Mouse (Mus musculus) cerebellum, adult 11-12 months (tissue): ENCODE data around the gene Tekt5.

Experiments
- DNase-seq: peaks from one replicate; pipeline ENCODE4 v3.0.0; 2022

Gene Tekt5

GRCm38 (mm10) chr16:10335953-10336352, 59.3 kb downstream of the Tekt5 start:
- DNase-seq = no peak

GRCm38 (mm10) chr16:10332732-10333131, 62.6 kb downstream of the Tekt5 start:
- DNase-seq = no peak

GRCm38 (mm10) chr16:10330586-10331495, 64.4 kb downstream of the Tekt5 start:
- no peak for DNase-seq

GRCm38 (mm10) chr16:10327563-10328333, 67.5 kb downstream of the Tekt5 start:
- no peak for DNase-seq

- DNase-seq = no peak
Observed at GRCm38 (mm10) chr16:10319914-10320569, 75.2 kb downstream of the Tekt5 start.

- no peak for DNase-seq
Observed at GRCm38 (mm10) chr16:10317197-10317544, 78.1 kb downstream of the Tekt5 start.

GRCm38 (mm10) chr16:10316493-10317196, 78.6 kb downstream of the Tekt5 start:
- no peak for DNase-seq

- no peak for DNase-seq
Observed at GRCm38 (mm10) chr16:10313646-10314088, 81.6 kb downstream of the Tekt5 start, which contains the start of gene Emp2. TSS of gene Emp2 (minus strand) at chr16:10313968.

GRCm38 (mm10) chr16:10313226-10313625, 82.1 kb downstream of the Tekt5 start:
- no peak for DNase-seq

- no peak for DNase-seq
Observed at GRCm38 (mm10) chr16:10311989-10312388, 83.3 kb downstream of the Tekt5 start.

GRCm38 (mm10) chr16:10311086-10311485, 84.2 kb downstream of the Tekt5 start:
- DNase-seq = no peak

GRCm38 (mm10) chr16:10310507-10310906, 84.8 kb downstream of the Tekt5 start:
- no peak for DNase-seq
